Mouse (Mus musculus): ENCODE results near the gene Gnai1. TPM values are rescaled to one million over a fixed set of nuclear protein-coding genes. Genes with fewer than 3 reads are reported as not detected.

The Gnai1 gene
- total RNA-seq, 2 experiments from 2014 or later = 0.08 TPM; not detected in 1

DNA sequence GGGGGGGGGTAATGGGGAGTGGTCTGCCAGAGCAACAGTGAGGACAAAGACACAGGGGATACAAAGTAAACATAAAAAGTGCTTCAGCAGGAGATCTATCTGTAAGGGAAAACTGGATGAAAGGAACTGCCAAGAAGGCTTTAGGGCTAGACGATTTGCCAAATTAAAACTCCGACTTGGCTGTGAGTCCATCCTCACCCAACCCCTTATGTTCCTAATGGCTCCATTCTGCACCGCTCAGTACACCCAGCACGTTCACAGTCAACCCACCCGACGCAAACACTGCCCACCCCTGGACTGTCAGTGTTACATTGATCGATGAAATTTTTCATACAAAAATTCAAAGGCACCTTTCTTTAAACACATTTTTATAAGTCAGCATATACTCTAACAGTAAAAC, 71.5 kb downstream of the Gnai1 start:
- ATAC-seq (replicated peaks; ENCODE audit: poor library complexity) = no peak

DNA sequence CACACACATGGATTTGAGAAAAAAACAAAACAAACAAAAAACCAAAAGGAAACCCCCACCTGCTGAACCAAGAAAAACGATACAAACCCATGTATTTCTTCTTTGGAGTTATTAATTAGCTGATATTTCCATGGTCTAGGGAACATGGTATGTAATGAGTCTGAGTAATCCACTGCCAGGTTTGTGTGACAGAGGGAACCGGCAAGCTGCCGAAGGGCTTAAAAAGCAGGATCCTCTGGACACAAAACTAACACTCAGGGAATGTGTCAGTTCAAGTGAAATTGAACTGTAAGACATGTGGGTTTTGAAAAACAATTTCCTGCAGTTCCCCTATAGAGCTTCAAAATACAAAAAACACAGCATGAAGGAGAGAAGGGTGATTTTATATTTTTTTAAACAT, 72.1 kb downstream of the Gnai1 start:
- no peak for ATAC-seq (replicated peaks; ENCODE audit: poor library complexity)

DNA sequence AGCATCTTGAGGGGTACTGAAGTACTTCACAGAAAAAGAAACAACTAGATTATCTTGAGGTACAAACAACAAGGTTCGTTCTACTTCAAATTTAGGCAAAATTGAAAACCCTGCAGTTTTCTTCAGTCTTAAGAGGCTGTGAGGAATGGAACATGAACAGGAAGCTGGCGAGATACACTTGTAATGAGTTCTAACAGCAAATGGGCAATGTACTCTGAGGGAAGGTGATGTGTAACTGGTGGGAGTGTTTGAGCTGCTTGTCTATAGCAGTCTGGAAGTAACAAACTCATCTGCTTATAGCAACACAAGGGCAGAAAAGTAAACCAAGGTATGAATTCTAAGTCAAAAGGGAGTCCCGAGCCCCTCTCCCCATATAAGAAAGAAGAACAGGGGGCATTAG, 78.1 kb downstream of the Gnai1 start:
- ATAC-seq (replicated peaks; ENCODE audit: poor library complexity) = no peak

DNA sequence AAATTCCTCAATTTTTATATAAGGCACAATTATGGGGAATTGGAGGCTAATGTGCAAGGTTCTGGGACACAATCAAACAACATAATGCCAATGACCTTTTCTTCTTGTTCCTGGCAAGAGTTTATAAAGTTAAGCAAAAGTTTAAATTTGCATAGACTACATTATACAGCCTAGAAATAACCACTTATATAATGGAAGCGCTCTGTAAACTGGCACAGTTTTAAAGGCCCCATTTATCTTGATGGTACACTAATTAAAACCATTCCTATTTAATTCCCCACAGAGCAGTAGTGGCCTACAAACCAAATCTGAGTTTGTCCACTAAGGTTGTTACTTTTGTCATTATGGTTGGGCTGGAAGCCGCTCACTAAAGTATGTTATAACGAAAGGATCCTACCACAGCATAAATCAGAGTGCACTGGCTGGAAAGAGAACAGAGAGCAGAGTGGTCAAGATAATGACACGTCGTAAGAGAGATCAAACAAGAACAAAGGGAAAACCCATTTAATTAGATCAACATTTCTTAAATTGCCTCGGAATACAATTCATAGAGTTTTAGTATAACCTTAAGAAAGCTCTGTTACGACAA, 85.7 kb downstream of the Gnai1 start:
- no peak for ATAC-seq (replicated peaks; ENCODE audit: poor library complexity)

DNA sequence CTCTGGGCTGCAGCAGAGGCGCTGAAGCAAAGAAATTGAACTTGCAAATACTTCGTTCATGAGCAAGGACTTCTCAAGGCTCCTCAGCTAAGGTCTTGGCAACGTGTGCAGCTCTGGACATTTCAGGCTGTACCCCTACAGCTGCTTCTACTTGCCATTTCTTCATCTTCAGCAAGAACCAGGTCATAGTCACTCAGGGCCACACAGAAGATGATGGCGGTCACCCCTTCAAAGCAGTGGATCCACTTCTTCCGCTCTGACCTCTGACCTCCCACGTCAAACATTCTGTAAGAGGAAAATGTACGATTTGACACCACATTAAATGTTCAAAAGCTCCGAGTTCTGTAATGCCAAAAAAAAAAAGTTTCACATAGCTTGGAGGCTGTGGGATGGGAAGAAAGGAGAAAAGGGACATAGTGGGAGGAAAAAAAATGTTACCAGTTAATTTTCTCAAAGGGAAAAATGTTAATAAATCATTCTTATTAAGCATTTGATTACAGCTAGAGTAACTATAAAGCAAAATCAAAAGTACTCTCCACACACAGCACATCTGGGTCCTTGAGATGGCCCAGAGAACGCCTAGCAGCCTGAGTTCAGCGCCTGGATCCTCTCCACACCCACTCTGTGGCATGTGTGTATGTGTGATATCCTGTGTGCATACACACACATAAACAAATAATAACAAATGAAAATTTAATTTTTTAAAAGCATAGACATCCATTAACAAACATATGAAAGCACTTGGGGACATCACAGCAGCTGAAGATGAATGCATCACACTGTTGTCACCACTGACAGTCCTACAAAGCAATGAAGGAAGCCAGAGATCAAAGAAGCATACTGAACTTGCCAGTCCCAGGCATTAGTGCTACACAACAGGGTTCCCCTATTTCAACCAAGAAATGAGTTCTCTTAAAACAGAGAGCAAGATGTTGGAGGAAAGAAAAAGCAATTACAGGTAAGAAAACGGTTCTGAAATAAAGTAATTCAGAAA, 86.6 kb downstream of the Gnai1 start:
- ATAC-seq (replicated peaks; ENCODE audit: poor library complexity) = no peak

DNA sequence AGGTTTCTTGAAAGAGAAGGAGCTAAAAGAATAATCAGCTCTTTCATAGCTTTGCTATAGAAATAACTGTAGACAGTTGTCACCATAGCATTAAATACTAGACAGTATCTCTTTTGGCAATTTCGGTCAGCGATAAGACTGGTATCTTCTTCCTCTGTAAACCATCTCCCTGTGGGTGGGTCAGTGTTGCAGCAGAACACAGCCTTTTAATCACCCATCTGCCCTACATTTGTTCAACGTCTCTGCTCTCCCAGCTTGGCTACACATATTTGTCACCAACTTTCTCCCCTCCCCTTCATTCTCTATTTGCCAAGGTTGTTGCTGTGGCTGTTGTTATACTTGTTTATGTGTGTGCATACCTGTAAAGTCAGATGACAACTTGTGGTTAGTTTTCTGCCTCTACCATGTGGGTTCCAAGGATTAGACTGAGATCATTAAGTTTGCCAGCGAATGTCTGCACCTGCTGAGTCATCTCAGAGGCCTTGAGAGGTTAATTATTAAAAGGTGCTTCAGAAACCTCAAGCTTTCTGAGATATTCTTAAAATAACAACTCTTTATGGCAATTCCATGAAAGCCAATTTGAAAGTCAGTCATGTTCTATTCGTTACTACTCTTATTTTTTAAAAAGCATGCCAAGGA, 109.7 kb downstream of the Gnai1 start:
- ATAC-seq (replicated peaks; ENCODE audit: poor library complexity) = no peak

DNA sequence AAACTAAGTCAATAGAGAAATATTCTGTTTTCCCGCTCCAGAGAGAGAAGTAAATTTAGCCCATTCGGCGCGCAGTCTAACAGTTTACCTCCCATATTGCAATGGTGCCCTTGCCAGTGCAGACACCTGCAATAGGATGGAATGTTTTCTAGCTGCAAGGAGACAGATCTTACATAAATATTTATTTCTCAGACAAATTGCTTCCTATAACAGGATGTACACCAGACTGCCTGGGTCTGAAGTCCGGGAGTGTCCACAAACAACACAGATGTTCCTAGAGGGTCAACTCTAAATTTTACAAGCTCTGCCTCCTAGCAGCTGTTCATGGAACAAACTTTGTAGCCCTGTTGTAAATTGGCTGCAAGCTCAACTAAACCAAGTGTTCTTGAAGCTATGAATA, 111.0 kb downstream of the Gnai1 start:
- no peak for ATAC-seq (replicated peaks; ENCODE audit: poor library complexity)

DNA sequence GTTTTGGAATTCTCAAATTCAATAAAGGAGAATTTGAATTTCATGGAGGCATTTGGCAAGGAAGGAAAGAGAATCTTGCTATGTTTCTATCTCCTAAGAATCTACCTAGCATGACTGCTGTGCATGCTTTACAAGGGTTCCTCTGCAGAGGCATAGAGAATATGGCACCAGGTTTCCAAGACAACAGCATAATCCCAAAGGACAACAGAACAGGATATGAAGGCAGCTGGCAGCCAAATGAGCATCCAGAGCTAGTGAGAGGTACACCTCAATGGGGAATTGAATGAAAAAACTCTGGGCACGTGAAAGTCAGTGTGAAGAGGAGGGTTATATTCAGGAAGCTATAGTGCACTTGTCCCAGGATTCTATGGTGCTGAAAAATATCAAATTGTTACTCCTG, 130.8 kb downstream of the Gnai1 start:
- ATAC-seq (replicated peaks; ENCODE audit: poor library complexity) = no peak

DNA sequence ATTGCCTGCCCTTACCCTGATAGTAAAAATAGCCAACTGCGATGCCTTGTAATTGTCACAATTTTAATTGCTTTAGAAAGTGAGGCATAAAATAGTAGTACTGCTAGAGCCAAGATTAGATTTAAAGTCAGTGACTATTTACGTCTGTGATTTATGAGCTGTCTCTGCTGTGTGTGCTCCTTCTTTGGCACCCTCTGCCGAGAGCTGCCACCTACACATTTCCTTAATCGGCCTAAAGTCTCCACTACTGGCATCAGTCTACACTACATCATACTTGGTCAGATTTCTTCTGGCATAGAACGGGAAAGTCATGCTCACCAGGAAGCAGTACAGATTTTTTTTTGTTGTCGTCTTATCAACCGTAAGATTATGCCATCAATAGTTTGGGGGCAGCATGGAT, 131.3 kb downstream of the Gnai1 start:
- no peak for ATAC-seq (replicated peaks; ENCODE audit: poor library complexity)

DNA sequence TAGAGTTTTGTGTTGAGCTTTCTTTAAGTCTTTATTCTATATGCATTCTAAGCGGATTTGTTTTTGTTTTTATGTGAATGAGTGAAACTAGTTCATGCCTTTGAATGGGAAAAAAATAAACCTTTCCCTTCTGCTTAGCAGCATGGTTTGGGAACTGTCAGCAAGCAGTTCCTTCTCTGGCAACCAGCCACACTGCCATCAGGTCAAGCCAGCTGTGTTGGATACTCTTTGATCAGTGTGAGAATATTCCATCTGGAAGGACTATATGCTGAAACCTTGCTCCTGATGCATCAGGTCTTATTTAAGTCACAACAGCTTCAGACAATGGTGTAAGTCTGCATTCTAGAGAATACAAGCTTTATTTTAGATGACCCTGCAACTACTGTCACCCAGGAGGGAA, 139.3 kb downstream of the Gnai1 start:
- ATAC-seq (replicated peaks; ENCODE audit: poor library complexity) = no peak

DNA sequence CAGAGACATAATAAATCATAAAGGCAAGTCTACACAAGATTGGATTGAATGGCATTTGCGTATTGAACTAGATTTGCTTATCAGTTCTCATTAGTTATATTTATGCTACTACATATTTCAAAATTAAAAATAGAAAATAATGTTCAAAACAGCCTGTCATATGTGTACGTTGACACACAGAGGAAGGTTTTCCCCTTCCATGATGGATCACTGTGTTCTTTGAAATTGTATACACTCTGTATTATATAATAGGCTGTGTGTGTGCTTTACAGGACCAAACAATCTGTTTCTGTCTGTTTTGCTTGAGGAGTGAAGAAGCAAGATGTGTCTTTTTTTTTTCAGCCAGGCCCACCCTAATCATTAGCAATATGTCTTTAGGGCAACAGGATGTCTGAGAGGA, 141.9 kb downstream of the Gnai1 start:
- no peak for ATAC-seq (replicated peaks; ENCODE audit: poor library complexity)

DNA sequence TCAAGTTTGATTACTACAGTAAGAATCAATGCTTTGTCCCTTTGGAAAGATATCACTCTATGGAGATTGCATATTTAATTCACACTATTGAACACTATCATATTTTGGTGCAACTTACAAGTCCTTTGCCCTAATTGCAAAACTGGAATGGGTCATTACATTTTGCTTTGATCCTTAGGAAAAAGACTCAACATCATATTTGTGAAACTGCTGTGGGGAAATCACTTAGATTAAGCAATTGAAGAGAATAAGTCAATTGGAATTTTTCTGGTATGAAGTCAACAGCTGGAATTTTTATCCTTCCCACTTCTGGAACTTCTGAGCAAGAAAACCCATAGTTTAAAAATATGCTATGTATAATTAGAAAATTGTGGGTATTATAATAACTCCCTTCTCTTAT, 142.3 kb downstream of the Gnai1 start:
- no peak for ATAC-seq (replicated peaks; ENCODE audit: poor library complexity)

All from megakaryocyte progenitor cell, adult 5-6 weeks (primary cell).